Mouse (Mus musculus) cerebellum, adult 11 months (tissue): ENCODE measurements at regions not wholly inside any gene's neighbourhood (a gene's known extent, or its start where the extent isn't known, plus 50 kb on each side); places are given as distances from the start of the nearest gene placed in this dataset.

Experiments
- DNase-seq: peaks from one replicate; pipeline ENCODE4 v3.0.0; 2022

- DNase-seq: no peak
Measured at GRCm38 (mm10) chr10:91881521-91882228, 700.6 kb upstream of the Tmpo start.

- DNase-seq: no peak
Measured at GRCm38 (mm10) chr10:91875450-91875849, 694.3 kb upstream of the Tmpo start.

- no peak for DNase-seq
Measured at GRCm38 (mm10) chr10:91871244-91871643, 690.1 kb upstream of the Tmpo start.

GRCm38 (mm10) chr10:91858711-91859595, 677.8 kb upstream of the Tmpo start:
- no peak for DNase-seq

- no peak for DNase-seq
Measured at GRCm38 (mm10) chr10:91827074-91827473, 646.0 kb upstream of the Tmpo start.

- no peak for DNase-seq
Measured at GRCm38 (mm10) chr10:91823499-91823898, 642.4 kb upstream of the Tmpo start.

- DNase-seq: no peak
Measured at GRCm38 (mm10) chr10:91804870-91805269, 623.8 kb upstream of the Tmpo start.
